ENCODE assay signal across 21 mouse cellular contexts in the genomic region with DNA sequence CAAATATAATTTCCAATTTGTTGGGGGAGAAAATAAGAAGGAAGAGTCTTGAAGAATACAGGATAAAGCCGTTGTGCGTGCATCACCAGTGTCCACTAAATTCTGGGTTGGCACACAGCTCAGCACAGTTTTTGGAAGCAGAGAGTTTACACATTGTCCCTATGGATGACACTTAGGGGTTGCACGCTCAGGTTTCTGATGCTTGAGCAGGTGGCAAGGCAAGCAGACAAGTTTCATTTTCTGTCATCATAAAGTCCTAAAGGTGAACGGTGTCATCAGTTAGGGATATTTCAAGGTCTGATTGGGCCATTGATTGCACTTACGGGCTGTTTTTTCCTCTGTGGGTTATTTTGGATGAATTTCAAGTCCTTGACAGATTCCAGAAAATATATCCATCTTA.
"Had no signal": no experiment of that assay in that cellular context is flagged by ENCODE, and none has a peak within 500 bp of the region (broad histone marks: within the 10 kb centered on the region; RNA-seq: fewer than 3 reads in every experiment).

No protein-coding gene starts in this region.

- DNase-seq: gastrocnemius, postnatal 14 days; heart, postnatal 14 days; heart, postnatal 4 days; kidney, adult 18-20 months; kidney, adult 8-10 months; kidney, postnatal 10 days; kidney, postnatal 25 days; kidney, postnatal 4 days; liver; liver, embryonic 13.5 days had no signal

- H3K27me3 ChIP-seq: heart, embryonic 13.5 days; heart, embryonic 15.5 days; hindbrain, embryonic 12.5 days; intestine, embryonic 15.5 days; limb, embryonic 12.5 days; liver, embryonic 13.5 days; liver, embryonic 15.5 days had no signal

- H3K27ac ChIP-seq: heart, embryonic 13.5 days; heart, embryonic 15.5 days; hindbrain, embryonic 10.5 days; hindbrain, embryonic 12.5 days; intestine, embryonic 15.5 days; layer of hippocampus, adult 2 months; left cerebral cortex, adult 2 months; limb, embryonic 10.5 days; limb, embryonic 12.5 days; liver, embryonic 13.5 days; liver, embryonic 15.5 days had no signal

- H3K4me3 ChIP-seq: heart, embryonic 13.5 days; heart, embryonic 15.5 days; hindbrain, embryonic 10.5 days; hindbrain, embryonic 12.5 days; intestine, embryonic 15.5 days; layer of hippocampus, adult 2 months; left cerebral cortex, adult 2 months; limb, embryonic 10.5 days; limb, embryonic 12.5 days; liver, embryonic 13.5 days; liver, embryonic 15.5 days had no signal

- H3K9ac ChIP-seq: heart, embryonic 13.5 days; heart, embryonic 15.5 days; hindbrain, embryonic 12.5 days; hindbrain, embryonic 14.5 days; intestine, embryonic 15.5 days; limb, embryonic 12.5 days; liver, embryonic 13.5 days; liver, embryonic 15.5 days had no signal

- H3K4me1 ChIP-seq: intestine, embryonic 15.5 days; liver, embryonic 13.5 days; liver, embryonic 15.5 days had no signal

- H3K36me3 ChIP-seq: heart, embryonic 13.5 days; heart, embryonic 15.5 days; hindbrain, embryonic 10.5 days; hindbrain, embryonic 12.5 days; intestine, embryonic 15.5 days; limb, embryonic 10.5 days; limb, embryonic 12.5 days; liver, embryonic 13.5 days; liver, embryonic 15.5 days had no signal
